Mouse (Mus musculus) CH12.LX (cell line): ENCODE data around the gene Ccdc8. TPM values are rescaled to one million over a fixed set of nuclear protein-coding genes. Genes with fewer than 3 reads are reported as not detected.

ENCODE experiments used
- DNase-seq: peaks from one replicate; pipeline ENCODE4 v3.0.0-alpha.2; 2013; ENCODE audit errors: extremely low read depth
- H3K27ac ChIP-seq: 2 replicates; pipeline ENCODE4 v1.5.1; 2012; ENCODE audit warnings: low read depth, mild to moderate bottlenecking, control low read depth, moderate library complexity; ENCODE audit not compliant: insufficient read depth
- H3K27me3 ChIP-seq: replicated peaks from 2 replicates; pipeline ENCODE3; 2012; ENCODE audit warnings: inconsistent platforms
- H3K36me3 ChIP-seq, 2 experiments: replicated peaks in 1 of 2; 2 replicates each; pipeline versions ENCODE3 to v1.6.1; 2012; ENCODE audit warnings: inconsistent platforms in 1 of 2, low read length in 1 of 2, mild to moderate bottlenecking in 1 of 2, mixed read lengths in 1 of 2, moderate library complexity in 1 of 2; ENCODE audit not compliant: control insufficient read depth in 1 of 2, insufficient read depth in 1 of 2
- H3K4me1 ChIP-seq, 2 experiments: 2 replicates each; pipeline ENCODE4 v1.6.1; 2012; ENCODE audit warnings: inconsistent platforms in 1 of 2, moderate library complexity in 1 of 2; ENCODE audit not compliant: insufficient read depth in 2 of 2, control insufficient read depth in 1 of 2
- H3K4me2 ChIP-seq: 2 replicates; pipeline ENCODE4 v1.6.1; 2012; ENCODE audit warnings: low read depth, mild to moderate bottlenecking, control low read depth; ENCODE audit not compliant: poor library complexity, insufficient read depth, severe bottlenecking
- H3K4me3 ChIP-seq, 3 experiments: fragments of 150-350 bp in 1 of 3; sonication (generic) in 1 of 3; replicated peaks in 1 of 3; 2 replicates each; pipeline versions ENCODE3 to v1.5.1; 2011 to 2012; ENCODE audit warnings: low read depth in 2 of 3, low read length in 2 of 3, mild to moderate bottlenecking in 2 of 3, moderate library complexity in 2 of 3, control low read depth in 1 of 3, improper control_type of control experiment in 1 of 3, inconsistent platforms in 1 of 3, mixed read lengths in 1 of 3; ENCODE audit not compliant: poor library complexity in 1 of 3
- H3K79me2 ChIP-seq: replicated peaks from 2 replicates; pipeline ENCODE4 v1.6.1; 2012; ENCODE audit warnings: mild to moderate bottlenecking, moderate library complexity; ENCODE audit not compliant: control insufficient read depth, poor library complexity, insufficient read depth, severe bottlenecking; ENCODE audit errors: extremely low read depth
- H3K9ac ChIP-seq: 2 replicates; pipeline ENCODE4 v1.6.1; 2012; ENCODE audit warnings: low read depth, mild to moderate bottlenecking, control low read depth, moderate library complexity; ENCODE audit not compliant: insufficient read depth
- H3K9me3 ChIP-seq: replicated peaks from 2 replicates; pipeline ENCODE3; 2012; ENCODE audit warnings: low read length, inconsistent platforms, mixed read lengths
- CHD1 ChIP-seq: IDR thresholded peaks from 2 replicates; pipeline ENCODE4 v1.6.1; 2012; ENCODE audit warnings: low read depth, low read length, improper control_type of control experiment, inconsistent platforms
- CHD2 ChIP-seq: IDR thresholded peaks from 2 replicates; pipeline ENCODE4 v1.6.1; 2011; ENCODE audit warnings: low read length, improper control_type of control experiment
- CTCF ChIP-seq, 2 experiments: IDR thresholded peaks in 1 of 2; conservative IDR thresholded peaks in 1 of 2; 2 replicates each; pipeline ENCODE4 v1.5.1; 2011 to 2012; ENCODE audit warnings: low read depth in 2 of 2, low read length in 2 of 2, improper control_type of control experiment in 1 of 2, inconsistent platforms in 1 of 2, mild to moderate bottlenecking in 1 of 2, moderate library complexity in 1 of 2
- E2F4 ChIP-seq: IDR thresholded peaks from 2 replicates; pipeline ENCODE4 v1.6.1; 2011; ENCODE audit warnings: low read depth, low read length, improper control_type of control experiment; ENCODE audit not compliant: insufficient replicate concordance
- HCFC1 ChIP-seq: IDR thresholded peaks from 2 replicates; pipeline ENCODE4 v1.6.1; 2012; ENCODE audit warnings: low read depth, mild to moderate bottlenecking, inconsistent platforms, low read length, improper control_type of control experiment
- JUN ChIP-seq: IDR thresholded peaks from 2 replicates; pipeline ENCODE4 v1.6.1; 2011; ENCODE audit warnings: low read depth, mild to moderate bottlenecking, low read length, improper control_type of control experiment, moderate library complexity; ENCODE audit not compliant: insufficient read depth
- KAT2A ChIP-seq: IDR thresholded peaks from 2 replicates; pipeline ENCODE4 v1.6.1; 2012; ENCODE audit warnings: low read length, improper control_type of control experiment, inconsistent platforms; ENCODE audit not compliant: insufficient replicate concordance
- MAX ChIP-seq: IDR thresholded peaks from 2 replicates; pipeline ENCODE4 v1.6.1; 2011; ENCODE audit warnings: low read length, improper control_type of control experiment
- MAZ ChIP-seq: IDR thresholded peaks from 2 replicates; pipeline ENCODE4 v1.6.1; 2012; ENCODE audit warnings: low read depth, mild to moderate bottlenecking, inconsistent platforms, low read length, improper control_type of control experiment, moderate library complexity
- MEF2A ChIP-seq: IDR thresholded peaks from 2 replicates; pipeline ENCODE4 v1.6.1; 2014; ENCODE audit warnings: low read depth, mild to moderate bottlenecking, inconsistent platforms, low read length, improper control_type of control experiment, borderline replicate concordance
- NELFE ChIP-seq: IDR thresholded peaks from 2 replicates; pipeline ENCODE4 v1.6.1; 2011; ENCODE audit warnings: low read depth, low read length, improper control_type of control experiment
- POLR2A ChIP-seq: IDR thresholded peaks from 2 replicates; pipeline ENCODE4 v1.6.1; 2011; ENCODE audit warnings: low read depth, mild to moderate bottlenecking, improper control_type of control experiment, low read length
- RAD21 ChIP-seq: IDR thresholded peaks from 2 replicates; pipeline ENCODE4 v1.6.1; 2011; ENCODE audit warnings: low read depth, mild to moderate bottlenecking, low read length, improper control_type of control experiment, moderate library complexity
- RCOR1 ChIP-seq: conservative IDR thresholded peaks from 2 replicates; pipeline ENCODE4 v1.6.1; 2012; ENCODE audit warnings: low read depth, mild to moderate bottlenecking, inconsistent platforms, low read length, improper control_type of control experiment
- TBP ChIP-seq: conservative IDR thresholded peaks from 2 replicates; pipeline ENCODE4 v1.6.1; 2011; ENCODE audit warnings: low read depth, low read length, improper control_type of control experiment
- UBTF ChIP-seq: IDR thresholded peaks from 2 replicates; pipeline ENCODE4 v1.6.1; 2012; ENCODE audit warnings: low read depth, mild to moderate bottlenecking, inconsistent platforms, low read length, improper control_type of control experiment, moderate library complexity
- USF1 ChIP-seq: IDR thresholded peaks from 2 replicates; pipeline ENCODE4 v1.6.1; 2014; ENCODE audit warnings: low read depth, mild to moderate bottlenecking, inconsistent platforms, low read length, improper control_type of control experiment
- USF2 ChIP-seq: conservative IDR thresholded peaks from 2 replicates; pipeline ENCODE4 v1.6.1; 2011; ENCODE audit warnings: low read depth, low read length, improper control_type of control experiment
- ZC3H11A ChIP-seq: IDR thresholded peaks from 2 replicates; pipeline ENCODE4 v1.6.1; 2012; ENCODE audit warnings: low read depth, mild to moderate bottlenecking, inconsistent platforms, low read length, improper control_type of control experiment
- ZKSCAN1 ChIP-seq: IDR thresholded peaks from 2 replicates; pipeline ENCODE4 v1.6.1; 2012; ENCODE audit warnings: low read depth, inconsistent platforms, low read length, improper control_type of control experiment, borderline replicate concordance
- ZMIZ1 ChIP-seq: IDR thresholded peaks from 2 replicates; pipeline ENCODE4 v1.6.1; 2012; ENCODE audit warnings: low read depth, mild to moderate bottlenecking, inconsistent platforms, low read length, improper control_type of control experiment
- ZNF384 ChIP-seq: IDR thresholded peaks from 2 replicates; pipeline ENCODE4 v1.6.1; 2012; ENCODE audit warnings: low read depth, low read length, improper control_type of control experiment, inconsistent platforms
- dilution Hi-C: fragments of 300-500 bp; cut with MboI; formaldehyde crosslinking; loops from 2 replicates; pipeline ENCODE4 v1.14.3; 2020; ENCODE audit warnings: low sequenced_read_pairs; ENCODE audit not compliant: extremely low pct_unique_long_range_greater_than_20kb, extremely low pct_ligation_motif_present
- in situ Hi-C: fragments of 300-500 bp; cut with MboI; formaldehyde crosslinking; loops from 3 replicates; pipeline ENCODE4 v1.14.3; 2019; ENCODE audit warnings: low sequenced_read_pairs, low pct_ligation_motif_present, low pct_unique_long_range_greater_than_20kb, mixed read lengths
- polyA plus RNA-seq: library from polyadenylated mRNA; unstranded; fragments of >175 nt; gene quantifications from 2 replicates; pipeline ENCODE4 v1.2.1, GENCODE M21; 2012; ENCODE audit warnings: low read depth; ENCODE audit not compliant: insufficient read length
- total RNA-seq, 2 experiments: library from RNA; depleted of rRNA; stranded (reverse); fragments of 300-350 nt in 1 of 2; fragments of >200 nt in 1 of 2; gene quantifications; 2 replicates each; pipeline ENCODE4 v1.2.3; 2012 to 2014

Ccdc8 gene
- total and polyA plus RNA-seq, 3 experiments, result 0.04 to 0.16 TPM; not detected in 1

DNA sequence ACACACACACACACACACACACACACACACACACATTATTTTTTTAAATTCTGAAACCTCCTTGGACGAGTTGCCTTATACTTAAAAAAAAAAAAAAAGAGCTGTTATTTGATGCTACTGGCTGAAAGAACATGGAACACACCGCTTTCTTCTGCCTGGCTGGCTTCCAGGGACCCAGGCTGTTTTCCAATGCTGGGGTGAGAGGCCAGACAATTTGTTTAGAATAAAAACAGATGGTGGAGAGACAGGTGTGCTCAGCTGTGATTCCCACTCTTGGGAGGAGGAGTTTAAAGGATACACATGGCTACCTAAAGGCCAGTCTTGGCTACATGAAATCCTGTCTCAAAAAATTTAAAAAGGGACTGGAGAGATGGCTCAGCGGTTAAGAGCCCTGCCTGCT, 4.1 kb upstream of the Ccdc8 start:
- TF ChIP-seq MEF2A (no peak), USF1 (no peak), POLR2A (no peak), ZNF384 (no peak), RAD21 (no peak), ZMIZ1 (no peak), MAX (no peak), UBTF (no peak), CHD2 (no peak), KAT2A (no peak), HCFC1 (no peak), ZC3H11A (no peak), MAZ (no peak), E2F4 (no peak), JUN (no peak), USF2 (no peak), ZKSCAN1 (no peak), CTCF (conservative IDR thresholded peaks at IDR 0.05 in 1 of 2, IDR thresholded peaks at IDR 0.05 in 1 of 2; ENCODE audit: low read depth in 2 of 2, low read length in 2 of 2) (no peak)
- dilution Hi-C loops, result no loop called here
- no peak overlapping the region for H3K4me2 ChIP-seq
- no peak overlapping the region for H3K9ac ChIP-seq
- peaks cover 8 to 9% of the 10 kb centered on the region in 2 experiments for H3K4me1 ChIP-seq
- peaks cover 0 to 4% of the 10 kb centered on the region in 2 experiments for H3K36me3 ChIP-seq
- H3K4me3 ChIP-seq, result no peak overlapping the region
- H3K9me3 ChIP-seq, result no peaks in the 10 kb centered on the region
- no peak for DNase-seq
- no peak overlapping the region for H3K27ac ChIP-seq
- H3K79me2 ChIP-seq, result no peaks in the 10 kb centered on the region
- H3K27me3 ChIP-seq, result no peaks in the 10 kb centered on the region
- in situ Hi-C loops, result no loop called here

DNA sequence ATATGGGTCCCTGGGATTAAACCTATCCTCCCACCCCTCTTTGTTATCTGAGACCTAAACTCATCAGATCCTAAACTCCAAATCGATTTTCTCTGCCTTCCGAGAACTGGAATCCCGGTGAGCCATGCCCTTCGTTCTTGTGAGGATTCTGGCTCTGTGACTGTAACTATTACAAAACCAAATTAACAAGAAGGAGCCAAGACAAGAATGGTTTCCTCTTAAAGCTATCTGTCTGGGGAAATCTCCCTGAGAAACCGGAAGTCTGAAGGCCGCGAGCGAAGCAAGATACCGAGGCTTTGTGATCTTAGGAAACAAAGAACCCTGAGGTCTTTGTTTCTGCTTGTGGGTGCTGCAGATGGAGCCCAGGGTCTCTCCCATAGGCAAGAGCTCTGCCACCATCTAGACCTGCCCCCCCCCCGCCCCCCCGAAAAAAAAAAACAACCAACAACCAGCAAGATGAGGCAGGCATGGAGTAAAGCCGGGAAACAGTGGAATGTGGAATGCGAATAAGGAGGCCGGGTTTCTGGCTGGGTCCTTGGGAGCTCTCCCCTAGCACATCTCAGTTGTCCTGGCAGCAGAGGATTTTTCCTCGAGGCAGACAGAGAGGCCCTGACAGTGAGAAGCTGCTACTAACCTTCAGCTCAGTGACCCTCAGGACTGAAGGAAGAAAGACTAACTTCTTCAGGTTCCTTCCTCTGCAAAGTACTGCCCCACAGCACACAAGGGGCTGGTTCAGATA, 2.3 kb upstream of the Ccdc8 start:
- TF ChIP-seq USF2, result no peak
- no peak for TF ChIP-seq NELFE
- TF ChIP-seq MAX, result no peak
- no peak for TF ChIP-seq POLR2A
- no peak for TF ChIP-seq RCOR1
- no peak for TF ChIP-seq TBP
- no peak for TF ChIP-seq CHD1
- TF ChIP-seq, all 38 proteins: peak for 0
- H3K4me2 ChIP-seq, result no peak overlapping the region
- peaks cover 0 to 4% of the 10 kb centered on the region in 2 experiments for H3K36me3 ChIP-seq
- no peak overlapping the region for H3K27ac ChIP-seq
- H3K9ac ChIP-seq, result no peak overlapping the region
- H3K4me1 ChIP-seq, result peaks cover 6 to 8% of the 10 kb centered on the region in 2 experiments
- H3K79me2 ChIP-seq, result no peaks in the 10 kb centered on the region
- in situ Hi-C loops (no loop called here), dilution Hi-C loops (no loop called here)
- DNase-seq, result no peak
- no peaks in the 10 kb centered on the region for H3K27me3 ChIP-seq
- no peaks in the 10 kb centered on the region for H3K9me3 ChIP-seq
- no peak overlapping the region for H3K4me3 ChIP-seq
